Mouse (Mus musculus) ES-E14 (cell line): ENCODE data around the gene Crb3. TPM values are rescaled to one million over a fixed set of nuclear protein-coding genes. Genes with fewer than 3 reads are reported as not detected.

Experiments used
- DNase-seq: peaks from one replicate; pipeline ENCODE4 v3.0.0-alpha.2; 2013; ENCODE audit warnings: low read depth, low spot score
- H3K27ac ChIP-seq: 2 replicates; pipeline ENCODE4 v1.5.1; 2012; ENCODE audit warnings: low read depth, mild to moderate bottlenecking, low read length, moderate library complexity, mixed read lengths; ENCODE audit not compliant: poor library complexity, insufficient read depth, severe bottlenecking
- H3K36me3 ChIP-seq: 2 replicates; pipeline ENCODE4 v1.6.1; 2012; ENCODE audit warnings: mild to moderate bottlenecking, low read length, moderate library complexity, mixed read lengths; ENCODE audit not compliant: control insufficient read depth, poor library complexity, insufficient read depth, severe bottlenecking
- H3K4me1 ChIP-seq, 2 experiments: fragments of 150-350 bp in 1 of 2; sonication (generic) in 1 of 2; 2 replicates each; pipeline ENCODE4 v1.6.1; 2012; ENCODE audit warnings: low read length in 2 of 2, mild to moderate bottlenecking in 1 of 2, mixed read lengths in 1 of 2; ENCODE audit not compliant: control insufficient read depth in 2 of 2, insufficient read depth in 2 of 2, poor library complexity in 1 of 2
- H3K4me3 ChIP-seq, 2 experiments: fragments of 150-350 bp in 1 of 2; sonication (generic) in 1 of 2; 2 replicates each; pipeline ENCODE4 v1.5.1; 2012; ENCODE audit warnings: low read length in 2 of 2, low read depth in 1 of 2, mild to moderate bottlenecking in 1 of 2, mixed read lengths in 1 of 2; ENCODE audit not compliant: insufficient read depth in 1 of 2, poor library complexity in 1 of 2, severe bottlenecking in 1 of 2
- H3K9ac ChIP-seq: 2 replicates; pipeline ENCODE4 v1.6.1; 2012; ENCODE audit warnings: low read depth, mild to moderate bottlenecking, low read length, mixed read lengths; ENCODE audit not compliant: poor library complexity, insufficient read depth, severe bottlenecking
- H3K9me3 ChIP-seq: fragments of 150-350 bp; sonication (generic); 2 replicates; pipeline ENCODE4 v1.6.1; 2012; ENCODE audit warnings: low read depth, mild to moderate bottlenecking, low read length; ENCODE audit not compliant: control insufficient read depth, insufficient read depth
- CHD2 ChIP-seq: IDR thresholded peaks from 2 replicates; pipeline ENCODE4 v1.6.1; 2014; ENCODE audit warnings: mild to moderate bottlenecking, low read depth, low read length, inconsistent platforms
- HCFC1 ChIP-seq: IDR thresholded peaks from 2 replicates; pipeline ENCODE4 v1.6.1; 2012; ENCODE audit warnings: low read length, inconsistent platforms, borderline replicate concordance; ENCODE audit not compliant: insufficient read depth
- MAFK ChIP-seq: IDR thresholded peaks from 2 replicates; pipeline ENCODE4 v1.6.1; 2014; ENCODE audit warnings: mild to moderate bottlenecking, low read depth, low read length, inconsistent platforms; ENCODE audit not compliant: insufficient read depth
- ZC3H11A ChIP-seq: IDR thresholded peaks from 2 replicates; pipeline ENCODE4 v1.6.1; 2012; ENCODE audit warnings: low read depth, mild to moderate bottlenecking, inconsistent platforms, low read length, borderline replicate concordance
- ZNF384 ChIP-seq: IDR thresholded peaks from 2 replicates; pipeline ENCODE4 v1.6.1; 2012; ENCODE audit warnings: low read depth, low read length, inconsistent platforms
- in situ Hi-C, 2 experiments: fragments of 600-800 bp; cut with MboI; formaldehyde crosslinking; loops; one replicate each; pipeline ENCODE4 v1.15.1; 2025; ENCODE audit warnings: low sequenced_read_pairs in 2 of 2, inconsistent platforms in 1 of 2; ENCODE audit not compliant: unreplicated experiment in 2 of 2
- total RNA-seq: library from RNA; depleted of rRNA; stranded (reverse); fragments of 300-350 nt; gene quantifications from 2 replicates; pipeline ENCODE4 v1.2.3, GENCODE M21; 2012

Gene Crb3
- total RNA-seq, 1 experiment = 6.2 TPM

- peak within 1 kb of the TSS; percentile 90 for H3K27ac ChIP-seq
- peaks cover 25% of the 10 kb centered on the region for H3K36me3 ChIP-seq
- H3K4me1 ChIP-seq = peaks cover 3 to 7% of the 10 kb centered on the region in 2 experiments; a peak in 1 of 4 replicates
- DNase-seq = no peak
- in situ Hi-C loops = no loop called here
- H3K9me3 ChIP-seq = no peaks in the 10 kb centered on the region
- peak within 1 kb of the TSS; percentile 98 for H3K9ac ChIP-seq
- H3K4me3 ChIP-seq = peak within 1 kb of the TSS; percentile 95 to 99
- TF ChIP-seq ZC3H11A (no peak), CHD2 (no peak), MAFK (no peak), HCFC1 (peak; percentile 9; the same call in 1 of the 2 replicates), ZNF384 (no peak)
Observed at GRCm38 (mm10) chr17:57030931-57031660, 27.8 kb upstream of the Crb3 start, which contains the start of gene Khsrp. Gene Khsrp (minus strand): TSS chr17:57031522.

- peak overlapping the region; percentile 35 for H3K27ac ChIP-seq
- H3K4me3 ChIP-seq = peak overlapping the region; percentile 66 to 72
- in situ Hi-C loops = no loop called here
- H3K9me3 ChIP-seq = no peaks in the 10 kb centered on the region
- peak overlapping the region; percentile 80 for H3K9ac ChIP-seq
- peaks cover 18% of the 10 kb centered on the region for H3K36me3 ChIP-seq
- TF ChIP-seq HCFC1 = peak; percentile 55; the same call in 1 of the 2 replicates
- no peak for TF ChIP-seq MAFK
- no peak for TF ChIP-seq ZC3H11A
- no peak for TF ChIP-seq ZNF384
- peak; percentile 97 for TF ChIP-seq CHD2
- peak; percentile 100 for DNase-seq
- peaks cover 3 to 7% of the 10 kb centered on the region in 2 experiments; a peak in 1 of 4 replicates for H3K4me1 ChIP-seq
Observed at GRCm38 (mm10) chr17:57031661-57032420, 27.1 kb upstream of the Crb3 start.

- Histone ChIP-seq H3K4me1 (peaks cover 3 to 8% of the 10 kb centered on the region in 2 experiments; a peak in 1 of 4 replicates), H3K4me3 (peak overlapping the region; percentile 66 to 72; a peak in 3 of 4 replicates), H3K9me3 (no peaks in the 10 kb centered on the region), H3K36me3 (peaks cover 10% of the 10 kb centered on the region), H3K9ac (peak overlapping the region; percentile 80; the same call in 1 of the 2 replicates), H3K27ac (no peak overlapping the region)
- TF ChIP-seq MAFK = no peak
- TF ChIP-seq ZNF384 = no peak
- no peak for TF ChIP-seq ZC3H11A
- no peak for TF ChIP-seq HCFC1
- no peak for TF ChIP-seq CHD2
- in situ Hi-C loops = no loop called here
- DNase-seq = no peak
Observed at GRCm38 (mm10) chr17:57032854-57033253, 26.1 kb upstream of the Crb3 start.

GRCm38 (mm10) chr17:57038978-57039377, 19.9 kb upstream of the Crb3 start:
- TF ChIP-seq ZNF384 (no peak), CHD2 (no peak), MAFK (no peak), HCFC1 (no peak), ZC3H11A (no peak)
- H3K27ac ChIP-seq = no peak overlapping the region
- in situ Hi-C loops = no loop called here
- H3K4me3 ChIP-seq = peak overlapping the region in 1 of 2 experiments; percentile 27; a peak in 1 of 4 replicates
- peaks cover 0 to 7% of the 10 kb centered on the region in 2 experiments; a peak in 2 of 4 replicates for H3K4me1 ChIP-seq
- no peak overlapping the region for H3K9ac ChIP-seq
- DNase-seq = no peak
- no peaks in the 10 kb centered on the region for H3K36me3 ChIP-seq
- no peaks in the 10 kb centered on the region for H3K9me3 ChIP-seq
